Mouse (Mus musculus) inflammation-experienced regulatory T-cells, adult 6 months (primary cell): Measurements from ENCODE around the gene Lrrc4b. TPM values are rescaled to one million over a fixed set of nuclear protein-coding genes. Genes with fewer than 3 reads are reported as not detected.

Source experiments
- ATAC-seq: one replicate; pipeline ENCODE4 v1.8.0; 2017
- polyA plus RNA-seq, 3 experiments: library from polyadenylated mRNA; unstranded; fragments of 100-300 nt; shearing (Covaris generic); gene quantifications; one replicate each; pipeline ENCODE4 v1.2.1; 2017

The Lrrc4b gene
- polyA plus RNA-seq, 3 experiments from 2014 or later: not detected

- ATAC-seq: no peak
These were observed 59.7 kb downstream of the Lrrc4b start for GRCm38 (mm10) chr7:44488545-44488944.

- ATAC-seq: no peak
These were observed 61.5 kb downstream of the Lrrc4b start for GRCm38 (mm10) chr7:44490281-44490680.

GRCm38 (mm10) chr7:44491391-44491790, 62.6 kb downstream of the Lrrc4b start:
- no peak for ATAC-seq

- ATAC-seq: no peak
These were observed 63.5 kb downstream of the Lrrc4b start for GRCm38 (mm10) chr7:44492166-44492826.

- ATAC-seq: no peak
These were observed 65.9 kb downstream of the Lrrc4b start for GRCm38 (mm10) chr7:44494681-44495080.

- no peak for ATAC-seq
These were observed 66.3 kb downstream of the Lrrc4b start for GRCm38 (mm10) chr7:44495086-44495485.

- ATAC-seq: peak; percentile 93
These were observed 67.4 kb downstream of the Lrrc4b start, which contains the start of the genes Emc10 and Fam71e1 for GRCm38 (mm10) chr7:44495992-44496770. Gene Emc10 (minus strand): TSS chr7:44496529. Gene Fam71e1 (plus strand): TSS chr7:44496581.

- ATAC-seq: no peak
These were observed 67.9 kb downstream of the Lrrc4b start for GRCm38 (mm10) chr7:44496771-44497109.

- no peak for ATAC-seq
These were observed 68.7 kb downstream of the Lrrc4b start for GRCm38 (mm10) chr7:44497361-44498055.

- no peak for ATAC-seq
These were observed 70.1 kb downstream of the Lrrc4b start for GRCm38 (mm10) chr7:44498922-44499321.

- ATAC-seq: no peak
These were observed 71.2 kb downstream of the Lrrc4b start for GRCm38 (mm10) chr7:44500046-44500445.

GRCm38 (mm10) chr7:44501563-44502115, 72.8 kb downstream of the Lrrc4b start:
- ATAC-seq: peak; percentile 80

- ATAC-seq: no peak
These were observed 78.7 kb downstream of the Lrrc4b start for GRCm38 (mm10) chr7:44507491-44507890.

Other genes starting within 250 kb of the Lrrc4b start
- gene Klk1b24, start 240.8 kb upstream of the Lrrc4b start, polyA plus RNA-seq: not detected
- not detected for gene Klk1b3, start 230.8 kb upstream of the Lrrc4b start, polyA plus RNA-seq
- gene Klk1b4, start 221.6 kb upstream of the Lrrc4b start, polyA plus RNA-seq: not detected
- gene Klk1b5, start 213.1 kb upstream of the Lrrc4b start, polyA plus RNA-seq: not detected
- gene Klk1, start 203.7 kb upstream of the Lrrc4b start, polyA plus RNA-seq: under 1 TPM in 1 of 3 experiments, not detected in 2; 0.44 TPM
- gene Gm36864, start 192.8 kb upstream of the Lrrc4b start, polyA plus RNA-seq: under 1 TPM in 1 of 3 experiments, not detected in 2; 0.38 TPM
- gene 1700028J19Rik, start 182.3 kb upstream of the Lrrc4b start, polyA plus RNA-seq: 1 to 10 TPM; 1.3 to 2.5 (median 1.6) TPM
- 100 to 1,000 TPM in 1 of 3 experiments, 10 to 100 TPM in 2; 47.7 to 133 (median 97.4) TPM for gene 2410002F23Rik, start 182.3 kb upstream of the Lrrc4b start, polyA plus RNA-seq
- not detected for gene Acp4, start 171.6 kb upstream of the Lrrc4b start, polyA plus RNA-seq
- gene Gm15517, start 167.6 kb upstream of the Lrrc4b start, polyA plus RNA-seq: not detected
- under 1 TPM; 0.28 to 0.62 (median 0.34) TPM for gene Clec11a, start 122.1 kb upstream of the Lrrc4b start, polyA plus RNA-seq
- under 1 TPM; 0.15 to 0.62 (median 0.20) TPM for gene Shank1, start 118.8 kb upstream of the Lrrc4b start, polyA plus RNA-seq
- gene Syt3, start 44.9 kb upstream of the Lrrc4b start, polyA plus RNA-seq: not detected
- not detected for gene 1700008O03Rik, start 43.2 kb upstream of the Lrrc4b start, polyA plus RNA-seq
- not detected for gene Aspdh, start 36.4 kb downstream of the Lrrc4b start, polyA plus RNA-seq
- gene Josd2, start 39.0 kb downstream of the Lrrc4b start, polyA plus RNA-seq: 10 to 100 TPM; 46.9 to 62.6 (median 47.0) TPM
- 10 to 100 TPM; 21.0 to 22.5 (median 22.3) TPM for gene Emc10, start 67.5 kb downstream of the Lrrc4b start, polyA plus RNA-seq
- 1 to 10 TPM; 2.7 to 5.2 (median 3.9) TPM for gene Fam71e1, start 67.6 kb downstream of the Lrrc4b start, polyA plus RNA-seq
- gene Mybpc2, start 95.6 kb downstream of the Lrrc4b start, polyA plus RNA-seq: not detected
- 1 to 10 TPM in 1 of 3 experiments, under 1 TPM in 2; 0.17 to 2.1 (median 0.86) TPM for gene Spib, start 103.1 kb downstream of the Lrrc4b start, polyA plus RNA-seq
- gene Pold1, start 119.8 kb downstream of the Lrrc4b start, polyA plus RNA-seq: 10 to 100 TPM; 21.0 to 32.4 (median 21.4) TPM
- gene Nr1h2, start 124.9 kb downstream of the Lrrc4b start, polyA plus RNA-seq: 10 to 100 TPM; 43.0 to 52.2 (median 49.9) TPM
- gene Napsa, start 143.4 kb downstream of the Lrrc4b start, polyA plus RNA-seq: 1 to 10 TPM; 1.3 to 7.7 (median 3.2) TPM
- gene Kcnc3, start 161.6 kb downstream of the Lrrc4b start, polyA plus RNA-seq: not detected
- not detected for gene Myh14, start 241.8 kb downstream of the Lrrc4b start, polyA plus RNA-seq